Mouse (Mus musculus): Measurements from ENCODE around the gene Rsf1. TPM values are rescaled to one million over a fixed set of nuclear protein-coding genes. Genes with fewer than 3 reads are reported as not detected.
A peak's percentile ranks its signal among the peaks of the same experiment; 100 is the strongest.

Rsf1 gene
- polyA plus RNA-seq, 1 experiment, result 15.2 TPM

DNA sequence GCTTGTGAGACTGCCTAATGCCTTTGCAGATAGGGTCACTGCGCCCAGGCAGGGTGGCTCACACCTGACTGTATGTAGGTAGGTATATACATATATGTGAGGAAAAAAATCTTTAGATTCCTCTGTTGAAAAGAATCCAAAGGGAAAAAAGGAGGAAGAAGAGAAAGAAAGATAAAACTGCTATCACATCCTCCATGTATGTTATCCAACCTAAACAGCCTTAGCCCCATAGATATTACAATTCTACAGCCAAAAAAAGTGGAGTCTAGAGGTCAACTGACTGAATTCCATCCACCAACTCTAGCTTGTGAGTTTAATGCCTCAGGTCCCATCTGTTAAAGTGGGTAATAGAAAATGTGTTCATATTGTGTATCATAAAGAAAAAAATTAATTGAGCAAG lies 115.8 kb downstream of the Rsf1 start:
- 100% methylated on average over 1 of the region's 1 CpGs for WGBS
- TF ChIP-seq CTCF (IDR thresholded peaks at IDR 0.05; ENCODE audit: borderline replicate concordance, insufficient read depth, low read depth, low read length), result no peak
- TF ChIP-seq POLR2A (IDR thresholded peaks at IDR 0.05; ENCODE audit: borderline replicate concordance, insufficient read depth, low read length), result no peak
- no peak for DNase-seq
- Histone ChIP-seq H3K4me1 (ENCODE audit: control insufficient read depth, insufficient read depth, low read length) (peaks cover 3% of the 10 kb centered on the region; the same call in 1 of the 2 replicates), H3K4me3 (replicated peaks; ENCODE audit: insufficient read depth, low read depth, low read length) (no peak overlapping the region), H3K27me3 (ENCODE audit: control insufficient read depth, insufficient read depth, low read length) (no peaks in the 10 kb centered on the region), H3K27ac (ENCODE audit: insufficient read depth, low read length) (no peak overlapping the region)

DNA sequence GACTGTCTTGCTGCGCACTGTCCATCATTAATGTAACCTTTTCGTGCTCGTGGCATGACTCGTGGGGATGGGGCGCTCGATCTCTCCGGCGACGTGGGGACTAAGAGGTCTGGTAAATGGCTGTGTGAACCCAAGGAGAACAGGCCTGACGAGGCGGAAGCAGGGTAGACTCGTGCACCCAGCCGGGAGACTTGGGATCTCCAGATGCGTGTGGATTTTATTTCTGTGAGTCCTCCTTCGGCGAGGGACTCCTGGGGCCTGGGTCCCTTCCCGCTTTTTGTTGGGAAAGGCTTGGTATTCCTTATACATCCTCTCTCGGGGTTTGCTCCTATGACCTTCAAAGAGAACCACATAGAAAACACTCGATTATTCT lies 116.4 kb downstream of the Rsf1 start:
- WGBS, result 28% methylated on average over 19 of the region's 19 CpGs

DNA sequence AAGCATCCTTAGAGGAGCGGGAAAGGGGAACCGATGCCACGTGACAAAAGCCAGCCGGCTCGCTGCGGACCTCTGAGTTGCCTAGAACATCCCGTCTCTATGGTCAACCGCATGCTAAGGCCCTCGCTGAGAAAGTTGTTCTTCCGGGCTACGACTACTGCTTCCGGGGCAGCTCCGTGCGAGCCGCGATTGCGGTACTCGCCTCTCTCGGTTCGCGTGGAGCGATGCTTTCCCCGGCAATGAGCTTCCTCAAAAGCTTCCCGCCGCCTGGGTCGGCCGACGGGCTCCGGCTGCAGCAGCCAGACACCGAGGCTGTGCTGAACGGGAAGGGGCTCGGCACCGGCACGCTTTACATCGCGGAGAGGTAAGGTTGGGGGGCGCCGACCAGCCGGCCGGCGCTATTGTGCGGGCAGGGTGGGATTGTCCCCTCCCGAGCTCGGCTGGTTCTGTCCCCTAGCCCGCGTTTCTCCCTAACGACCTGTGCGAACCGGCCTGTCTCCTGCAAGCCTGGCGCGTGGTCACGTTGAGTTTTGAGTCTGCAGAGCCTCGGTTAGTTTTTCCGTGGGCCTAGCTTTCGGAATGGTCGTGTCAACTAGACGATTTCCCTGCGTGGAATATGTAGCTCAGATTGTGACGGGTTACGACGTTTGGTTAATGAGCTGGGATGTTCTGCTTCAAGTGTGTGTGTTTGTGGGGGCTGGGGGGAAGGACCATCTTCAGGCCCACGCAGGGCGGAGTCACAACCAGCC lies 117.0 kb downstream of the Rsf1 start, which contains the start of gene Clns1a:
Gene Clns1a, plus strand, starts transcription at position 129 of the 749 bp plus-strand sequence.
- Histone ChIP-seq H3K4me1 (ENCODE audit: control insufficient read depth, insufficient read depth, low read length) (peaks cover 3% of the 10 kb centered on the region; the same call in 1 of the 2 replicates), H3K4me3 (replicated peaks; ENCODE audit: insufficient read depth, low read depth, low read length) (peak within 1 kb of the TSS; percentile 71), H3K27me3 (ENCODE audit: control insufficient read depth, insufficient read depth, low read length) (no peaks in the 10 kb centered on the region), H3K27ac (ENCODE audit: insufficient read depth, low read length) (peak within 1 kb of the TSS; percentile 5; the same call in 1 of the 2 replicates)
- under 1% methylated on average over 63 of the region's 63 CpGs for WGBS
- peak; percentile 84; the same call in 1 of the 2 replicates for TF ChIP-seq POLR2A (IDR thresholded peaks at IDR 0.05; ENCODE audit: borderline replicate concordance, insufficient read depth, low read length)
- no peak for TF ChIP-seq CTCF (IDR thresholded peaks at IDR 0.05; ENCODE audit: borderline replicate concordance, insufficient read depth, low read depth, low read length)
- peak; percentile 92 to 93 for DNase-seq

More for the DNA sequence above, 116.4 kb downstream of the Rsf1 start:
- no peak for TF ChIP-seq CTCF (IDR thresholded peaks at IDR 0.05; ENCODE audit: borderline replicate concordance, insufficient read depth, low read depth, low read length)
- no peak for TF ChIP-seq POLR2A (IDR thresholded peaks at IDR 0.05; ENCODE audit: borderline replicate concordance, insufficient read depth, low read length)
- H3K27me3 ChIP-seq (ENCODE audit: control insufficient read depth, insufficient read depth, low read length), result no peaks in the 10 kb centered on the region
- peak overlapping the region; percentile 5; the same call in 1 of the 2 replicates for H3K27ac ChIP-seq (ENCODE audit: insufficient read depth, low read length)
- H3K4me1 ChIP-seq (ENCODE audit: control insufficient read depth, insufficient read depth, low read length), result peaks cover 3% of the 10 kb centered on the region; the same call in 1 of the 2 replicates
- H3K4me3 ChIP-seq (replicated peaks; ENCODE audit: insufficient read depth, low read depth, low read length), result peak overlapping the region; percentile 71
- no peak for DNase-seq

DNA sequence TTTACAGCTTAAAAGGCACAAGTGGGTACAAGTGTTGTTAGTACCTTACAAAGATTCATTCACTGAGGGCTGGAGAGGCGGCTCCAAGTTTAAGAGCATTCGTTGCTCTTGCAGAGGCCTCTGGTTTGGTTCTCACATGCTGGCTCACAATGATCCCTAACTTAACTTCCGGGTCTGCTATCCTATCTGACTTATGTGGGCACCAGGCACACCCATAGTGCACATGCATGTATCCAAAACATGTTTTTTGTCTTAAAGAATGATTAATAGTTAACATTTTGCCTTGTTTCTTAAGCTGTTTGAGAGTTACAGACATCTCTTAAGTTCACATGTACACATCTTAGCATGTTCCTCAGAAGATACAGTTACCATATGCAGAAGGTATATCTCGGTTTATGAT lies 120.5 kb downstream of the Rsf1 start:
- WGBS, result 96% methylated on average over 4 of the region's 4 CpGs
- no peak for DNase-seq
- Histone ChIP-seq H3K4me1 (ENCODE audit: control insufficient read depth, insufficient read depth, low read length) (peaks cover 3% of the 10 kb centered on the region; the same call in 1 of the 2 replicates), H3K27ac (ENCODE audit: insufficient read depth, low read length) (no peak overlapping the region), H3K4me3 (replicated peaks; ENCODE audit: insufficient read depth, low read depth, low read length) (no peak overlapping the region), H3K27me3 (ENCODE audit: control insufficient read depth, insufficient read depth, low read length) (no peaks in the 10 kb centered on the region)
- TF ChIP-seq POLR2A (IDR thresholded peaks at IDR 0.05; ENCODE audit: borderline replicate concordance, insufficient read depth, low read length), result no peak
- TF ChIP-seq CTCF (IDR thresholded peaks at IDR 0.05; ENCODE audit: borderline replicate concordance, insufficient read depth, low read depth, low read length), result no peak

DNA sequence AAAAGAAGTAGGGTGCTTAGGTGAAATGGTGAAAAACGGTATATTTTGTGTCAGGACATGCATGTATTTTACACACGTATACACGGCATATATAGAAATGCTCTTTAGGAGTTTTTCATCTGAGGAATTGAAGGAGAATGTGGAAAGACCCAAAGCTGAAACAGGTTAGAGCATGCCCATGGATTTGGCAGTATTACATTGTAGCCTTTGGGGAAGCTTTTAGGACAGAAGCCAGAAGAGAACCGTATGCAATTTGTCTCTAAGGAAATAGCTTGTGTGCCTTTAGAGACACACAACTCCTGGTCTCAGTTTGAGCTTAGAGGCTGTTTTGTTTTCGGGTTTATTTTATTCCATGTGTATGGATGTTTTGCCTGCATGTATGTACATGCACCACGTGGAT lies 121.4 kb downstream of the Rsf1 start:
- DNase-seq, result no peak
- no peak overlapping the region for H3K27ac ChIP-seq (ENCODE audit: insufficient read depth, low read length)
- 70% methylated on average over 6 of the region's 6 CpGs for WGBS
- peaks cover under 1% of the 10 kb centered on the region; the same call in 1 of the 2 replicates for H3K4me1 ChIP-seq (ENCODE audit: control insufficient read depth, insufficient read depth, low read length)
- no peaks in the 10 kb centered on the region for H3K27me3 ChIP-seq (ENCODE audit: control insufficient read depth, insufficient read depth, low read length)
- no peak overlapping the region for H3K4me3 ChIP-seq (replicated peaks; ENCODE audit: insufficient read depth, low read depth, low read length)
- TF ChIP-seq CTCF (IDR thresholded peaks at IDR 0.05; ENCODE audit: borderline replicate concordance, insufficient read depth, low read depth, low read length), result no peak
- TF ChIP-seq POLR2A (IDR thresholded peaks at IDR 0.05; ENCODE audit: borderline replicate concordance, insufficient read depth, low read length), result no peak

DNA sequence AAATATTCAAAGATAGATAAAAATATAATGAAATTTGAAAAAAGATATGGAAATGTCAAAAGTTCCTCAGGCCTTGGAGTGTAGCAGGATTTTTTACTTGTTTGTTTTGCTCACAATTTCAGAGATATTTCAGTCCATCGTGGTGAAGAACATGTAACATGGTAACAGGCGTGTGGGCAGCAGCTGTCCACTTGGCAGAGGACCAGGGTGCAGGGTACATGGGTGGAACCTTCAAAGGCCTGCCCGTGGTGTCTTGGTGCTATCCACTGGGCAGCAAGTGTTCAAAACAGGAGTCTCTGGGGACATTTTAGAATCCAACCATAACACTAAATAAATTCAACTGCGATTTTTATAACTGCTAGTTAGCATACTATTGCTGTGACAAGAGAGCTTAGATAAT lies 127.4 kb downstream of the Rsf1 start:
- H3K4me3 ChIP-seq (replicated peaks; ENCODE audit: insufficient read depth, low read depth, low read length), result no peak overlapping the region
- DNase-seq, result peak; percentile 33 to 57
- peaks cover 2% of the 10 kb centered on the region; the same call in 1 of the 2 replicates for H3K4me1 ChIP-seq (ENCODE audit: control insufficient read depth, insufficient read depth, low read length)
- 18% methylated on average over 4 of the region's 4 CpGs for WGBS
- no peaks in the 10 kb centered on the region for H3K27me3 ChIP-seq (ENCODE audit: control insufficient read depth, insufficient read depth, low read length)
- TF ChIP-seq CTCF (IDR thresholded peaks at IDR 0.05; ENCODE audit: borderline replicate concordance, insufficient read depth, low read depth, low read length) (no peak), POLR2A (IDR thresholded peaks at IDR 0.05; ENCODE audit: borderline replicate concordance, insufficient read depth, low read length) (no peak)
- H3K27ac ChIP-seq (ENCODE audit: insufficient read depth, low read length), result no peak overlapping the region

DNA sequence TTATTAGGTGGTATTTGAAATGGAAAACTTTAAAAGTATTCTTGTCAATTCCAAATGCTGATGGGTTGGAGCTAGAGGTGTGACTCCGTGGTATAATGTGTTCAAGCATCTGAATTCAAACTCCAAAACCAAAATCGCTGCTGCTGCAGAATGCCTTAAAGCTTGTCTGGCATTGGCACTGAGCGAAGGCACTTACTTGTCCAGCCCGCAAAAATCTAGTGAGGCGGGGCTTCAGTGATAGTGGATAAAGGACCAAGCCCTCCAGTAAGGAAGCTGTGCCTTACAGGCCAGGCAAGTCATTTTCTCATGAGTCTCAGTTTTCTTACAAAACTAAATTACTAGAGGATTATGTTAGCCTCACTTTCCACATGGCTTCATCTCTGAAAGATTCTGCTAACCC lies 128.1 kb downstream of the Rsf1 start:
- 82% methylated on average over 5 of the region's 5 CpGs for WGBS
- TF ChIP-seq POLR2A (IDR thresholded peaks at IDR 0.05; ENCODE audit: borderline replicate concordance, insufficient read depth, low read length) (no peak), CTCF (IDR thresholded peaks at IDR 0.05; ENCODE audit: borderline replicate concordance, insufficient read depth, low read depth, low read length) (no peak)

DNA sequence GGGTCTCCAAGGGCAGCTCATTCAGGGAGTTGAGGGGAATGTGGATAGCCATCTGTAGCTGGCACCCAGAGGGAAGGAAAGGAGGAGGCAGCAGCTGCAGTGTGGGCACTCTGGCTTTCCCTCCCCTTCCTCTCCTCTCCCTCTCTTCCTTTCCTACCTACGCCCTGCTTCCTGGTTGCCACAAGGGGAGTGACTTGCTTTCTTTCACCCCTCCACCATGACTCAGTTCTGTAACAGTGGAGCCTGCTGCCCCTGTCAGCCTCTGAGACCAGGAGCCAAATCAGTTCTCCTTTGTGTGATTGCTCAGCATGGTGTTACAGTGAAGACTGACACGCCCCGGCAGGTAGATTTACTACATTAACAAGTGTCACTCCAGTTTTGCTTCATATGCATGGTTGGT lies 129.5 kb downstream of the Rsf1 start:
- Histone ChIP-seq H3K27ac (ENCODE audit: insufficient read depth, low read length) (no peak overlapping the region), H3K4me1 (ENCODE audit: control insufficient read depth, insufficient read depth, low read length) (peaks cover 2% of the 10 kb centered on the region; the same call in 1 of the 2 replicates), H3K4me3 (replicated peaks; ENCODE audit: insufficient read depth, low read depth, low read length) (no peak overlapping the region), H3K27me3 (ENCODE audit: control insufficient read depth, insufficient read depth, low read length) (no peaks in the 10 kb centered on the region)
- 48% methylated on average over 3 of the region's 3 CpGs for WGBS
- no peak for TF ChIP-seq POLR2A (IDR thresholded peaks at IDR 0.05; ENCODE audit: borderline replicate concordance, insufficient read depth, low read length)
- TF ChIP-seq CTCF (IDR thresholded peaks at IDR 0.05; ENCODE audit: borderline replicate concordance, insufficient read depth, low read depth, low read length), result no peak
- DNase-seq, result no peak

More for the DNA sequence above, 128.1 kb downstream of the Rsf1 start:
- Histone ChIP-seq H3K4me1 (ENCODE audit: control insufficient read depth, insufficient read depth, low read length) (peaks cover 2% of the 10 kb centered on the region; the same call in 1 of the 2 replicates), H3K27ac (ENCODE audit: insufficient read depth, low read length) (no peak overlapping the region), H3K4me3 (replicated peaks; ENCODE audit: insufficient read depth, low read depth, low read length) (no peak overlapping the region), H3K27me3 (ENCODE audit: control insufficient read depth, insufficient read depth, low read length) (no peaks in the 10 kb centered on the region)
- DNase-seq, result no peak
